Mouse (Mus musculus): ENCODE measurements around the gene Phactr2.

GRCm38 (mm10) chr10:13493978-13494686 lies 19.9 kb upstream of the Phactr2 start:
- TF ChIP-seq CTCF (IDR thresholded peaks at IDR 0.05; ENCODE audit: extremely low read depth, insufficient read depth, low read length) (no peak), POLR2A (IDR thresholded peaks at IDR 0.05; ENCODE audit: extremely low read depth, insufficient read depth, low read length) (no peak)

Data from cortical plate, adult 2 months (tissue).